Mouse (Mus musculus): ENCODE measurements at regions not wholly inside any gene's neighbourhood (a gene's known extent, or its start where the extent isn't known, plus 50 kb on each side); places are given as distances from the start of the nearest gene placed in this dataset.

DNA sequence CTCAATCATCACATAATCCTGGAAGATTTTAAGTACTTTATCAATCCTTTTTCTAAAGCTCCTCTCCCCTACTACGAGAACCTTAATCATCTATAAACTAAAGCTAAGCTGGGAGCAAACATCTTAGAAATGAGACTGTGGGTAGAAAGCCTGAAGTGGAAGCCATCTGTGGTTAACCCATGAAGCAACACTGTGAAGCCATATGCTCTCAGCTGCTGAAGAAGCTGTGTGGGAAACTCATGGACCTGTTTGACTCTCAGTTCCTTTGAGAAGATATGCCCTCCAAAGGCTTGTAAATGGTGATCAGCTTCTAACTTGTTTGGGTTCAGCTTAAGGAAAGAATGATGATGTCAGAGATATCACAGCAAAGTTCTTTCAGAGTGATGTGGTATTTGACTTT lies 372.2 kb upstream of the Mmadhc start:
- Histone ChIP-seq H3K4me1 (replicated peaks; ENCODE audit: control insufficient read depth, insufficient read depth, low read length) (no peaks in the 10 kb centered on the region), H3K27ac (ENCODE audit: low read depth, low read length) (no peak overlapping the region), H3K9ac (ENCODE audit: low read depth, low read length) (no peak overlapping the region), H3K27me3 (replicated peaks; ENCODE audit: control insufficient read depth, insufficient read depth, low read length) (no peaks in the 10 kb centered on the region), H3K4me3 (ENCODE audit: low read depth, low read length) (no peak overlapping the region), H3K4me2 (replicated peaks; ENCODE audit: low read depth) (no peak overlapping the region), H3K9me3 (ENCODE audit: control insufficient read depth) (no peaks in the 10 kb centered on the region), H3K36me3 (ENCODE audit: control insufficient read depth, insufficient read depth) (no peaks in the 10 kb centered on the region)
- TF ChIP-seq CTCF (IDR thresholded peaks at IDR 0.05; ENCODE audit: low read depth) = no peak
- WGBS = 55% methylated on average over 1 of the region's 1 CpGs
- ATAC-seq = no peak

DNA sequence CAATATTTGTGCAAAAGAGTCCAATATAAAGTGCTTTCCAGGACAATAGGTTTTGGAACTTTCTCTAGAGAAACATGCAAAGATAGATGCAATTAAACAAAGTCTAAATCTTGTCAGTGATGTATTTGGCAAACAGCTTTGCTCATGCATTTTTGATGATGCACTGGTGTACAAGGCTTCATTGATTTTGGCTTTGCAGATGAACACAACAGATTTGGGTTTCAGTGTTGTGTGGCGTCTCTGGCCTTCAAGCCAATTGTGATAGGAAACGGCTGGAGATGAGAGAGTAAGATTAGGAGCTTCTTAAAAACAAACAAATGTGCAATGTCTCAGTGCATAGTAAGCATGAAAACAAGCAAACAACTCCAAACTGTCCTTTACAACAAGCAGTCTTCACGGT lies 370.6 kb upstream of the Mmadhc start:
- no peaks in the 10 kb centered on the region for H3K36me3 ChIP-seq (ENCODE audit: control insufficient read depth, insufficient read depth)

DNA sequence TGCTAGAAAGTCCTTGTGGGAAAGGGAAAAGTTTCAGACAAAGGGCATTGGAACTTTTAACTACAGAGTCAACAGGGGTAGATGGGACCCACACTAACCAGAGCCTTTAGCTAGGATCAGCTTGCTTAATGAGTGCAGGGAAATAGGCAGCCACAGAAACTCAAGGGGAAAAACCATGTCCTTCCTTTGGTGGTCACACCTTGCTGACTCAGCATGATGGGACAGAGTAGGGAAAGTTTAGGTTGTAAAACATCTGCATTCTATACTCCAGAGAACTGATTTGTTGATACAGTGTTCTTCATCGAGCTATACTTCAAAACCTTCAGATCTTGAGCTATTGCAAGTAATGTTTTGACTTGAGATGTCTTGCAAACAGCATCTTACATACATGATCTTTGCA lies 365.9 kb upstream of the Mmadhc start:
- WGBS = 84% methylated on average over 1 of the region's 1 CpGs
- H3K4me2 ChIP-seq (replicated peaks; ENCODE audit: low read depth) = no peak overlapping the region
- no peaks in the 10 kb centered on the region for H3K4me1 ChIP-seq (replicated peaks; ENCODE audit: control insufficient read depth, insufficient read depth, low read length)
- H3K9me3 ChIP-seq (ENCODE audit: control insufficient read depth) = no peaks in the 10 kb centered on the region
- H3K9ac ChIP-seq (ENCODE audit: low read depth, low read length) = no peak overlapping the region
- H3K27me3 ChIP-seq (replicated peaks; ENCODE audit: control insufficient read depth, insufficient read depth, low read length) = no peaks in the 10 kb centered on the region
- no peak for TF ChIP-seq CTCF (IDR thresholded peaks at IDR 0.05; ENCODE audit: low read depth)
- H3K4me3 ChIP-seq (ENCODE audit: low read depth, low read length) = no peak overlapping the region
- H3K36me3 ChIP-seq (ENCODE audit: control insufficient read depth, insufficient read depth) = no peaks in the 10 kb centered on the region
- H3K27ac ChIP-seq (ENCODE audit: low read depth, low read length) = no peak overlapping the region
- no peak for ATAC-seq

More for the DNA sequence above, 370.6 kb upstream of the Mmadhc start:
- no peak for TF ChIP-seq CTCF (IDR thresholded peaks at IDR 0.05; ENCODE audit: low read depth)
- no peaks in the 10 kb centered on the region for H3K27me3 ChIP-seq (replicated peaks; ENCODE audit: control insufficient read depth, insufficient read depth, low read length)
- no peaks in the 10 kb centered on the region for H3K9me3 ChIP-seq (ENCODE audit: control insufficient read depth)
- H3K4me1 ChIP-seq (replicated peaks; ENCODE audit: control insufficient read depth, insufficient read depth, low read length) = no peaks in the 10 kb centered on the region
- ATAC-seq = no peak
- no peak overlapping the region for H3K4me3 ChIP-seq (ENCODE audit: low read depth, low read length)
- H3K27ac ChIP-seq (ENCODE audit: low read depth, low read length) = no peak overlapping the region
- H3K9ac ChIP-seq (ENCODE audit: low read depth, low read length) = no peak overlapping the region
- 60% methylated on average over 3 of the region's 3 CpGs for WGBS
- no peak overlapping the region for H3K4me2 ChIP-seq (replicated peaks; ENCODE audit: low read depth)

DNA sequence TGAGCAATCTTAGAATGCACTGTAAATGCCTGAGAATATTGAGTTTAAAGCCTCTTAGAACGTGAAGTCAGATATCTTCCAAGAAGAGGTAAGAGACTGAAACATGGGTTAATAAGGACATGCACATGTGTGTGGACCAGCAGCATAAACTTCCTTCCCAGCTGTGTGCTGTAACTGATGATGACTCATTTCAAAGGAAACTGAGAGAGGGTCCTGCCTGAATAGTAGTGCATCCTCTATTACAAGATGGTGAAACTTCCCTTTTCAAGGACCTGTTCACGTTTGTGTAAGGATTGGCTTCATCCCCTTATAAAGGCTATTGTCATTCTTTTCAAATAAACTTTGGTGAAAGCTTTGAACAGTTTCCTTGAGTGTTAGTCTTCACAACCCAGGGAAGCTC lies 363.4 kb upstream of the Mmadhc start:
- Histone ChIP-seq H3K4me2 (replicated peaks; ENCODE audit: low read depth) (no peak overlapping the region), H3K36me3 (ENCODE audit: control insufficient read depth, insufficient read depth) (no peaks in the 10 kb centered on the region), H3K9ac (ENCODE audit: low read depth, low read length) (no peak overlapping the region), H3K4me1 (replicated peaks; ENCODE audit: control insufficient read depth, insufficient read depth, low read length) (no peaks in the 10 kb centered on the region), H3K9me3 (ENCODE audit: control insufficient read depth) (no peaks in the 10 kb centered on the region), H3K27ac (ENCODE audit: low read depth, low read length) (no peak overlapping the region), H3K4me3 (ENCODE audit: low read depth, low read length) (no peak overlapping the region), H3K27me3 (replicated peaks; ENCODE audit: control insufficient read depth, insufficient read depth, low read length) (no peaks in the 10 kb centered on the region)
- ATAC-seq = no peak
- WGBS = 68% methylated on average over 2 of the region's 2 CpGs
- TF ChIP-seq CTCF (IDR thresholded peaks at IDR 0.05; ENCODE audit: low read depth) = no peak

DNA sequence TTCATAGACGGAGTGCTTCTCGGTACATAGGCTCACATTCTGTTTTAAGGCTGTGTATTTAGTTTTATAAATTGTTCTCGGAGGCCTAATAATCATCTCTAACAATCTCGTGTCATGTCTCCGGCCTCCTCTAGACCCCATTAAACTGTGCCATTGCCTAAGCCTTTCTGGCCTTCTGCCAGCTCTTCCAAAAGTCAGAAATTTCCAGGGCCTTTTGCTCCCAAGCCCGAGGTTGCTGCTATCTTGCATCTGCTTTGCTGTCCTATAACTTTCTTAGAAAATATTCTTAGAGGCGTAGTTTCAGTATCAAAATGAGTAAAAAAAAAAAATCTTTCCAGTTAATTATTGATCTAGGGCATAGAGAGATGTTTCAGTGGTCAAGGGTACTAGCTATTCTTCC lies 361.2 kb upstream of the Mmadhc start:
- no peaks in the 10 kb centered on the region for H3K4me1 ChIP-seq (replicated peaks; ENCODE audit: control insufficient read depth, insufficient read depth, low read length)
- no peak for ATAC-seq
- 71% methylated on average over 7 of the region's 7 CpGs for WGBS

DNA sequence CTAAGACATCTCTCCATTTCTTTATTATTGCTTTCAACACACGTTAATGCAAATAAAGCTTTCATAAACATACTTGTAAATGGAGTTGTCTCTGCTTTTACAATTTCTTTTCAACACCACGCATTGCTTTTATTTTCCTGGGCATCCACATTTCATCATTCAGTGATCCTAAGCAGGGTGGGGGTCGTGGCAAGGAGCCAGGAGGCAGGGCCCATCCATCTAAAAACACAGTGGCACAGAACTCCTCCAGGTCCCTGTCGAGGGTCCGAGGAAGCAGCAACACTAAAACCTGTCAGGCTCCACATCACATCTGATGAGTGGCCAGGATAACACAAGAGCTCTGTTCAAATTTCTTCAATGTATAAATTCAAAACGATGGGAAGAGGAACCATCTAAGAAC lies 359.8 kb upstream of the Mmadhc start:
- Histone ChIP-seq H3K9me3 (ENCODE audit: control insufficient read depth) (no peaks in the 10 kb centered on the region), H3K27ac (ENCODE audit: low read depth, low read length) (no peak overlapping the region), H3K4me3 (ENCODE audit: low read depth, low read length) (no peak overlapping the region), H3K9ac (ENCODE audit: low read depth, low read length) (no peak overlapping the region), H3K36me3 (ENCODE audit: control insufficient read depth, insufficient read depth) (no peaks in the 10 kb centered on the region), H3K4me1 (replicated peaks; ENCODE audit: control insufficient read depth, insufficient read depth, low read length) (no peaks in the 10 kb centered on the region), H3K4me2 (replicated peaks; ENCODE audit: low read depth) (no peak overlapping the region), H3K27me3 (replicated peaks; ENCODE audit: control insufficient read depth, insufficient read depth, low read length) (no peaks in the 10 kb centered on the region)
- no peak for TF ChIP-seq CTCF (IDR thresholded peaks at IDR 0.05; ENCODE audit: low read depth)
- WGBS = 69% methylated on average over 6 of the region's 6 CpGs
- ATAC-seq = no peak

More for the DNA sequence above, 361.2 kb upstream of the Mmadhc start:
- H3K4me2 ChIP-seq (replicated peaks; ENCODE audit: low read depth) = no peak overlapping the region
- no peaks in the 10 kb centered on the region for H3K9me3 ChIP-seq (ENCODE audit: control insufficient read depth)
- no peak overlapping the region for H3K9ac ChIP-seq (ENCODE audit: low read depth, low read length)
- H3K4me3 ChIP-seq (ENCODE audit: low read depth, low read length) = no peak overlapping the region
- H3K36me3 ChIP-seq (ENCODE audit: control insufficient read depth, insufficient read depth) = no peaks in the 10 kb centered on the region
- no peaks in the 10 kb centered on the region for H3K27me3 ChIP-seq (replicated peaks; ENCODE audit: control insufficient read depth, insufficient read depth, low read length)
- no peak overlapping the region for H3K27ac ChIP-seq (ENCODE audit: low read depth, low read length)
- no peak for TF ChIP-seq CTCF (IDR thresholded peaks at IDR 0.05; ENCODE audit: low read depth)

DNA sequence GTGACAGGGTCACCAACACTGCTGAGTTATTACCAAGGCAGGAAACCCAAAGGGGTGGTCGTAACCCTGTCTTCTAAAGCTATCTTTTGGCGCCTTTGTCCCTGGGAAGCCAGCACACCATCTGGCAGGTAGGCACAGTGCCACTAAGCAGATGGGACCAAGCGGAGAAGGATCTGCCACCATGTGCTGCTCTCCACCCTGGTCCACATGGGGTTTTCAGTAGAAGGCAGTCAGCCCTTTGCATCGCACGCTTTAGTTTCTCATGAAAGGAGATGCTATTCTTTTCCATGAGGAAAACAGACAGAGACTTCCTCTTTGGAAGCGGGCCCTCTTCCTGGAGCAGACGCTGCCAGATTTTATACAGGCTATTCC lies 358.3 kb upstream of the Mmadhc start:
- no peak overlapping the region for H3K4me2 ChIP-seq (replicated peaks; ENCODE audit: low read depth)
- no peaks in the 10 kb centered on the region for H3K4me1 ChIP-seq (replicated peaks; ENCODE audit: control insufficient read depth, insufficient read depth, low read length)
- ATAC-seq = no peak
- H3K27me3 ChIP-seq (replicated peaks; ENCODE audit: control insufficient read depth, insufficient read depth, low read length) = no peaks in the 10 kb centered on the region
- no peaks in the 10 kb centered on the region for H3K9me3 ChIP-seq (ENCODE audit: control insufficient read depth)
- H3K36me3 ChIP-seq (ENCODE audit: control insufficient read depth, insufficient read depth) = no peaks in the 10 kb centered on the region
- no peak overlapping the region for H3K27ac ChIP-seq (ENCODE audit: low read depth, low read length)
- no peak overlapping the region for H3K9ac ChIP-seq (ENCODE audit: low read depth, low read length)
- TF ChIP-seq CTCF (IDR thresholded peaks at IDR 0.05; ENCODE audit: low read depth) = no peak
- no peak overlapping the region for H3K4me3 ChIP-seq (ENCODE audit: low read depth, low read length)
- WGBS = 75% methylated on average over 7 of the region's 7 CpGs
